Mouse (Mus musculus): ENCODE data around the gene Sh3rf1. TPM values are rescaled to one million over a fixed set of nuclear protein-coding genes. Genes with fewer than 3 reads are reported as not detected.

The Sh3rf1 gene
- polyA plus RNA-seq, 1 experiment from 2014 or later: 6.4 TPM

DNA sequence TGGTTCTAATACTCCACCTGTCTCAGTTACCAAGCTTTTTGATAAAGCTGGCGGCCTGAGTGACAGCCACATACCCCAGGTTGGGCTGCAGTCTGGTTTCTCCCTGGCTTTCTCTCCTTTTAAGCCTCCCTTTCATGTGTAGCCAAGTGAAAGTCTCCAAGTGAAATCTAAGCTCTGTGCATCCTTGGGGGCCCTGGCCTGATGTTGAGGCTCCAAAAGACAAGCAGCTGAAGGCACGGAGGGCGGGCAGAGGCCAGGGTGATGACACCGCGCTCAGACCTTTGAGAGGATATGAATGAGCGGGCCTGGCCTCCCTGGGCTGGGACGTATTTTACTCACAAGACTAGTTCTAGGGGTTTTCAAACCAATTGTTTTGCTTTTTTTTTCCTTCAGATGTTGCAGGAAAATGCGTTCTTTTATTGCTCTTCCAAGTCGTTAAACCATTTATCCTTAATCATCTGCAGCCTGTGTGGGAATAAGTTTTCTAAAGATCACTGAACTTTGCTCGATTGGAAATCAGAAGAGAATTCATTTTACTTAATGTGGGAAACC lies 100.8 kb downstream of the Sh3rf1 start:
- Histone ChIP-seq H3K36me3 (ENCODE audit: control insufficient read depth, insufficient read depth, low read length) (no peaks in the 10 kb centered on the region), H3K4me3 (ENCODE audit: low read depth, low read length) (no peak overlapping the region), H3K4me1 (ENCODE audit: control insufficient read depth, insufficient read depth, low read length) (peaks cover 8% of the 10 kb centered on the region), H3K27me3 (ENCODE audit: control insufficient read depth, insufficient read depth, low read length) (no peaks in the 10 kb centered on the region), H3K9me3 (replicated peaks; ENCODE audit: control insufficient read depth, low read length) (no peaks in the 10 kb centered on the region), H3K9ac (ENCODE audit: low read depth, low read length) (no peak overlapping the region), H3K27ac (ENCODE audit: low read depth, low read length) (no peak overlapping the region), H3K4me2 (no peak overlapping the region)
- 72% methylated on average over 10 of the region's 10 CpGs for WGBS (ENCODE audit: insufficient replicate concordance)
- ATAC-seq (replicated peaks; ENCODE audit: insufficient number of reproducible peaks, low FRiP score, low TSS enrichment): no peak

DNA sequence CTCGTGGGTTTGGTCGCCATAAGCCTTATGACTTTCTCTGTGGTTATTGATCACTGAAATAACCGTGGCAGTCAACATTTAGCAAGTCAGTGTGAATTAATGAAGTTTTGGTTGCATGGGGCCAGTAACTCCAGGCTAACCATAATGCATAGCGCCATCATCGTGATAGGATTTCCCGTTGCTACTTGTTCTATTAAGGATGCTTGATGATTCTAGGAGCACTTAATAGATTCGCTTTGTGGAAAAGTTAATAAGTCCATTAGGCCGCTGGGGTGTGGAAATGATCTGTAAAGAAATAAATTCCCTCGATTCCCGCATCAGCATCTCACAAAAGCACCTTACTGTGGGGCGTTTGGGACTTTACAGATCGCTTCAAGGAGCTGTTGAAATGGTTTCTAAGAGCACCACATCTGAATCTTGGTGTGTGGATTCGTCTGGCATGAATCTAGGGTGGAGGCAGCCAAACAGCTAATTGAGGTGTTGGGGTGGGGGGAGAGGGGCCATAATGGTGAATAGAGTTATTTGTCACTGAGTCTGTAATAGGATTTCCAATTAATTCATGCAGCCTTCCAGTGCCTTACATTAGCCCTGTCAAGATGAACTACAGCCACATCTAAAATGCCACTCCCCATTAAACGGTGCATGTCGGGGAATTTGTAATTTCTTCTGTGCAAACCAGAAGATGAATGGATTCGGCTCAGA lies 101.5 kb downstream of the Sh3rf1 start:
- Histone ChIP-seq H3K4me1 (ENCODE audit: control insufficient read depth, insufficient read depth, low read length) (peaks cover 8% of the 10 kb centered on the region), H3K9ac (ENCODE audit: low read depth, low read length) (no peak overlapping the region), H3K36me3 (ENCODE audit: control insufficient read depth, insufficient read depth, low read length) (no peaks in the 10 kb centered on the region), H3K27ac (ENCODE audit: low read depth, low read length) (no peak overlapping the region), H3K4me2 (no peak overlapping the region), H3K27me3 (ENCODE audit: control insufficient read depth, insufficient read depth, low read length) (no peaks in the 10 kb centered on the region), H3K4me3 (ENCODE audit: low read depth, low read length) (no peak overlapping the region), H3K9me3 (replicated peaks; ENCODE audit: control insufficient read depth, low read length) (no peaks in the 10 kb centered on the region)
- ATAC-seq (replicated peaks; ENCODE audit: insufficient number of reproducible peaks, low FRiP score, low TSS enrichment): no peak
- 87% methylated on average over 16 of the region's 16 CpGs for WGBS (ENCODE audit: insufficient replicate concordance)

DNA sequence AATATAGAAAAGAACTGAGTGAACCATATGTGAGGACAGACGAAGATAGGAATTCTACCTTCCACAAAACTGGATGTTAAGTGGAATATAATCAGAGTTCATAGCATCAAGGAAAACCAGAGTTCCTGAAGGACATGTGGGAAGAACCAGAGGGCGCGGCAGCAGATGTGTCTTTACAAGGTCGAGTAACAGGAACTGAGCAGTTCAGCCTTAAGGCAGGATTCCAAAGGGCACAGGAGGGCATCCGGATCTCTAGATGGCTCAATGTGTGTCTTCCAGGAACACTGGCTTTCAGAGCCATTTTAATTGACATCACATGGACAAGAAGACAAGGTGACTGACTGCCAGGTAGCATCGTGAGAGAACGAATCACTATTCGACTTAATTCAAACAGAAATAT lies 102.6 kb downstream of the Sh3rf1 start:
- ATAC-seq (replicated peaks; ENCODE audit: insufficient number of reproducible peaks, low FRiP score, low TSS enrichment): no peak
- Histone ChIP-seq H3K4me1 (ENCODE audit: control insufficient read depth, insufficient read depth, low read length) (peaks cover 8% of the 10 kb centered on the region), H3K9ac (ENCODE audit: low read depth, low read length) (no peak overlapping the region), H3K27ac (ENCODE audit: low read depth, low read length) (no peak overlapping the region), H3K4me2 (no peak overlapping the region), H3K36me3 (ENCODE audit: control insufficient read depth, insufficient read depth, low read length) (no peaks in the 10 kb centered on the region), H3K27me3 (ENCODE audit: control insufficient read depth, insufficient read depth, low read length) (no peaks in the 10 kb centered on the region), H3K9me3 (replicated peaks; ENCODE audit: control insufficient read depth, low read length) (no peaks in the 10 kb centered on the region), H3K4me3 (ENCODE audit: low read depth, low read length) (no peak overlapping the region)
- WGBS (ENCODE audit: insufficient replicate concordance): 83% methylated on average over 8 of the region's 8 CpGs

DNA sequence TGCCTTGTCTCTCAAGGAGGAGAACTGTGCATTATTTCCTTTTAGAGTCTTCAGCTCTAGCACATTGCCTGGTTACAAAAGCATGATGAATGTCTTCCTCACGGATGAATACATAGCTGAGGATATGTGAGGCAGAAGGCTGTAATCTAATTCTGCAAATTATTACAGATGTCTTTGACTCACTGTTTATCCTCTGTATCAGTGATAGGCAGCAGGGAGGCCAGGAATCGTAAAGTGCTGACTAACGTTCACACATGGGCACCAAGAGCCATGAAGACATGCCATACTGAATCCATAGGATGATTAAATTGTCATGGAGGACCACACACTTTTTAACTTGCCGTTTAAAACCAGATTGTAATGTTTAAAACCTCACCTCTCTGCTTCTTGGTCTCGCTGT lies 103.7 kb downstream of the Sh3rf1 start:
- Histone ChIP-seq H3K36me3 (ENCODE audit: control insufficient read depth, insufficient read depth, low read length) (no peaks in the 10 kb centered on the region), H3K27me3 (ENCODE audit: control insufficient read depth, insufficient read depth, low read length) (no peaks in the 10 kb centered on the region), H3K4me1 (ENCODE audit: control insufficient read depth, insufficient read depth, low read length) (peaks cover 6% of the 10 kb centered on the region), H3K4me2 (no peak overlapping the region), H3K9me3 (replicated peaks; ENCODE audit: control insufficient read depth, low read length) (no peaks in the 10 kb centered on the region), H3K9ac (ENCODE audit: low read depth, low read length) (no peak overlapping the region), H3K4me3 (ENCODE audit: low read depth, low read length) (no peak overlapping the region), H3K27ac (ENCODE audit: low read depth, low read length) (no peak overlapping the region)
- no peak for ATAC-seq (replicated peaks; ENCODE audit: insufficient number of reproducible peaks, low FRiP score, low TSS enrichment)
- 81% methylated on average over 5 of the region's 5 CpGs for WGBS (ENCODE audit: insufficient replicate concordance)

DNA sequence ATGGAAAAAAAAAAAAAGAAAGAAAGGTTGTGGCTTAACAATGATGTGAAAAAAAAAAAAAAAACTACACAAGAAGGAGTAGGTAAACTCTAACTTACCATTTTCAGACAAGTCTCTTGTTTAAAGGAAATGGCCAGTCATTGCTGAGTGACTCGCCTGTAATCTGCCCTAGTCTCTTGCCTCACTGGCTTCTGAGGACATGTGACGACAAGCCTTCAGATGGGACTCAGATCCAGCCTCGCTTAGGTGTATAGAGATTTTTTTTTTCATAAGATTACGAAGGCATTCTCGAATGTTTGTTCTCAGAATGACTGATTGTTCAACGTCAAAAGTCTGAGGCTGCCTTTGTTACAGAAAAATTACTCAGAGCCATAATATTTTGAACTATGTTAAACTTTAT lies 116.0 kb downstream of the Sh3rf1 start:
- 70% methylated on average over 6 of the region's 6 CpGs for WGBS (ENCODE audit: insufficient replicate concordance)
- no peak for ATAC-seq (replicated peaks; ENCODE audit: insufficient number of reproducible peaks, low FRiP score, low TSS enrichment)

DNA sequence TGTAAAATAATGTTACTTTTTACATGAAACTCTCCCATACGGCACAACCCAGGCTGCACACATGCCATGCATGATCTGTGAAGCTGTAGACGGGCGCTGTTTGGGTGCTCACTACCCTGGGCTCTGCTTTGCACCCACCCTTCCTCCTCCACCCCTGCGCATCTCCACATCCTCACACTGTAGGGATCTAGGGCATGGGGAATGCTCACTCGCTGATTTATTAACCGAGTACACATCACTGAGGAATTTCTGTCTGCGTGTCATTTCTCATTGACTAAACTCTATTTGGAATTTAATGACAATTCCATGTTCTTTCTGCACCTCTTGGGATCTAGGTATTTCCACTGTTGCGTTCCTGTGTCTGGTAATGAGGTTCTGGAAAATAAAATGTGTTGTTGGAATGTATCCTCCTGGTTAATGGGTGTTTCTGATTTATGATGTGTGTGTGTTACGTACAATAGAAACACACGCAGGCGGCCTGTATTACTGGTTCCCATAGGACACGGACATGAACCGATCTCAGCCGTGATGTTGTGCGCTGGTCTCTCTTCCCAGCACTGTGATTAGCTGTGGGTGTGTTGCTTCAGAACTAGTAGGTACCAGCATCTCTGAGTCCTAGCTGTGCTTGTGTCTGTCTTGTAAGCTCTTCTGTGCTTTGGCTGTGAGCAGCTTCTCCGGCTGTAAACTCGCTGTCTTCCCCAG lies 116.8 kb downstream of the Sh3rf1 start:
- H3K9me3 ChIP-seq (replicated peaks; ENCODE audit: control insufficient read depth, low read length): no peaks in the 10 kb centered on the region
- no peaks in the 10 kb centered on the region for H3K27me3 ChIP-seq (ENCODE audit: control insufficient read depth, insufficient read depth, low read length)
- H3K27ac ChIP-seq (ENCODE audit: low read depth, low read length): no peak overlapping the region
- H3K9ac ChIP-seq (ENCODE audit: low read depth, low read length): no peak overlapping the region
- peaks cover 9% of the 10 kb centered on the region; the same call in 1 of the 2 replicates for H3K4me1 ChIP-seq (ENCODE audit: control insufficient read depth, insufficient read depth, low read length)
- no peaks in the 10 kb centered on the region; the same call in 1 of the 2 replicates for H3K36me3 ChIP-seq (ENCODE audit: control insufficient read depth, insufficient read depth, low read length)
- H3K4me3 ChIP-seq (ENCODE audit: low read depth, low read length): no peak overlapping the region
- no peak overlapping the region for H3K4me2 ChIP-seq
- WGBS (ENCODE audit: insufficient replicate concordance): 87% methylated on average over 17 of the region's 17 CpGs
- ATAC-seq (replicated peaks; ENCODE audit: insufficient number of reproducible peaks, low FRiP score, low TSS enrichment): no peak

More for the DNA sequence above, 116.0 kb downstream of the Sh3rf1 start:
- Histone ChIP-seq H3K36me3 (ENCODE audit: control insufficient read depth, insufficient read depth, low read length) (no peaks in the 10 kb centered on the region; the same call in 1 of the 2 replicates), H3K27ac (ENCODE audit: low read depth, low read length) (no peak overlapping the region), H3K9ac (ENCODE audit: low read depth, low read length) (no peak overlapping the region), H3K4me3 (ENCODE audit: low read depth, low read length) (no peak overlapping the region), H3K9me3 (replicated peaks; ENCODE audit: control insufficient read depth, low read length) (no peaks in the 10 kb centered on the region), H3K4me1 (ENCODE audit: control insufficient read depth, insufficient read depth, low read length) (peaks cover 9% of the 10 kb centered on the region; the same call in 1 of the 2 replicates), H3K4me2 (no peak overlapping the region), H3K27me3 (ENCODE audit: control insufficient read depth, insufficient read depth, low read length) (no peaks in the 10 kb centered on the region)

DNA sequence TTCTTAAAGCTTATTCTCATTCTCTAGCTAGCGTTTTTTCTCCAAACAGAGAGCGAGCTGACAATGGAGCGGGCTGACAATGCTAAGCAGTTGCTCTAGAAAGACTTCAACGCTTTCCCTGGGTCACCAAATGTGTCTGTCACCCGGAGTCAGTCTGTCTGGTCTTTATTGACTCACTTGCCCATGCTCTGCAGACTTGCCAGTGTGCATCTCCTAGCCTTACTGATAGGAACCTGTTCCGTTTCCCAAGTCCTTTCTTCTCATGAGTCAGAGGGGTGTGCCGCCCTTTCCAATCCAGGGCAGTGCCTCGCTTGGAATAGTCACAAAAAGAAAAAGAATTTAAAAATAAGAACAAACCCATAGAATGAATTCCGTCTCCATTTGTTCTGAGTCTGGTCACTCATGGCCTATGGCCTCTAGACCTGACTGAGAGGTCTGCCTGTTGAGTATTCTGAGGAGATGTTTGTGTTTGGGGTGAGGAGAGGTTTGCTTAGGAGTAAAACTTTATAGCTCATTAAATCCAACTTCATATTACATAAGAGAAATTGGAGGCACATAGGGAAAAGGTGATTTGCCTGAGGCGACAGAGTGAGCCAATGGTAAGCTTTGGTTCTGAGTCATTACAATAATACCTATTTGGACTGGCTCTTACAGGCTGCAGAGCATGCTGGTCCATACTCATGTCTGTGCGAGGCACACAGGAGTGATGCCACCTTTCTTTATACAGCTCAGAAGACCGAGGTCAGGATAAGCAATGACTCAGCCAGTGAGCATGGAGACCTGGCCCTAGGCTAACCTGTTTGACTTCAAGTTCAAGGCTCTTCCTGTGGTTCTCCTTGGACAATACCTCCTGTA lies 118.1 kb downstream of the Sh3rf1 start:
- Histone ChIP-seq H3K9me3 (replicated peaks; ENCODE audit: control insufficient read depth, low read length) (no peaks in the 10 kb centered on the region), H3K4me3 (ENCODE audit: low read depth, low read length) (no peak overlapping the region), H3K9ac (ENCODE audit: low read depth, low read length) (no peak overlapping the region), H3K27me3 (ENCODE audit: control insufficient read depth, insufficient read depth, low read length) (no peaks in the 10 kb centered on the region), H3K4me2 (no peak overlapping the region), H3K36me3 (ENCODE audit: control insufficient read depth, insufficient read depth, low read length) (no peaks in the 10 kb centered on the region), H3K4me1 (ENCODE audit: control insufficient read depth, insufficient read depth, low read length) (peaks cover 9% of the 10 kb centered on the region; the same call in 1 of the 2 replicates), H3K27ac (ENCODE audit: low read depth, low read length) (no peak overlapping the region)
- ATAC-seq (replicated peaks; ENCODE audit: insufficient number of reproducible peaks, low FRiP score, low TSS enrichment): no peak
- 58% methylated on average over 12 of the region's 12 CpGs for WGBS (ENCODE audit: insufficient replicate concordance)

DNA sequence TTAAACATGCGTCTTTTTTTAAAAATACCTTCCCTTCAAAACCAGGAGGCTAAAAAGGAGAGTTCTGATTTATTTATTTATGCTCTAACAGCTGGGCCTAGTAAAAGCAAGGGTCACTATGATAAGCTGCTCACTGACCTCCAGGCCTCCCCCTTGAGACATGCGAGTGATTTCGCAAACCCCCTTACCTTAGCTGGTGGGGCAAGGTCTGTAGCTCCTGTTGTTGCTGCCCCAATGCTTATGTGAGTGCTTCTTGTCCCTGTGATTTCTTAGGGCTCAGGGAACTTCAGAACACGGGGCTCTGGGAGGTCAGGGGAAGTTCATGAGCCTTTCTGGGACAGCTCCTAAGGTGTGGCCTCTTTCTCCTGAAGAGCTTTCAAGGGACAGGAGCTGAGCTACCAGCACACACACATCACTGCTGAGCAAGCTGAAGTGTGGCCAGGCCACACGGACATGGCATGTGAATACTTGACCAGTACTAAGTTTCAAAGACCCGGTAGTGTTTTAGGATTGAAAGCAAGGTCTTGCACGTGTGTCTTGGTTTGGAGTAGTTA lies 118.9 kb downstream of the Sh3rf1 start:
- H3K4me2 ChIP-seq: no peak overlapping the region
- ATAC-seq (replicated peaks; ENCODE audit: insufficient number of reproducible peaks, low FRiP score, low TSS enrichment): no peak
- H3K27me3 ChIP-seq (ENCODE audit: control insufficient read depth, insufficient read depth, low read length): no peaks in the 10 kb centered on the region
- H3K9me3 ChIP-seq (replicated peaks; ENCODE audit: control insufficient read depth, low read length): no peaks in the 10 kb centered on the region
- peaks cover 9% of the 10 kb centered on the region; the same call in 1 of the 2 replicates for H3K4me1 ChIP-seq (ENCODE audit: control insufficient read depth, insufficient read depth, low read length)
- no peaks in the 10 kb centered on the region for H3K36me3 ChIP-seq (ENCODE audit: control insufficient read depth, insufficient read depth, low read length)
- WGBS (ENCODE audit: insufficient replicate concordance): 56% methylated on average over 7 of the region's 7 CpGs
- no peak overlapping the region for H3K9ac ChIP-seq (ENCODE audit: low read depth, low read length)
- H3K27ac ChIP-seq (ENCODE audit: low read depth, low read length): no peak overlapping the region
- H3K4me3 ChIP-seq (ENCODE audit: low read depth, low read length): no peak overlapping the region

All from heart, embryonic 11.5 days (tissue).